Mouse (Mus musculus): ENCODE data around the gene Mfng.

The Mfng gene

GRCm38 (mm10) chr15:78787287-78787856, 14.1 kb upstream of the Mfng start:
- DNase-seq (ENCODE audit: low read depth): no peak

GRCm38 (mm10) chr15:78786411-78786818, 13.1 kb upstream of the Mfng start:
- DNase-seq (ENCODE audit: low read depth): no peak

- no peak for DNase-seq (ENCODE audit: low read depth)
Observed at GRCm38 (mm10) chr15:78785961-78786360, 12.7 kb upstream of the Mfng start.

DNA sequence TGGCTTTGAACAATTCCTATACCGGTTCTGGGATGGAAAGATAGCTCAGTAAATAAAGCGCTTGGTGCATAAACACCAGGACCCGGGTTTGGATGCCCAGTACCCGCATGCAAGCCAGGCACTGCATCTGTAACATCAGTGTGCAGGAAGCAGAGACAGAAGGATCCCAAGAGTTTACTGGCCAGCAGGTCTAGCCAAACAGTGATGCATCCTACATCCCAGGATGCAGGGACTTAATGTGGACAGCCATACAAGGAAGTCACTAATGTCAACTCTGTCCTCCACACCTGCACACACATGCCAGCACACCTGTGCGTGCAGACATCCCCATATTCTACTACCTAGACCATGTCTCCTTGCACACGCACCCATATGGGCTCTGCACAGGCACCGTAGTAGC, 12.0 kb upstream of the Mfng start:
- no peak for DNase-seq (ENCODE audit: low read depth)

DNA sequence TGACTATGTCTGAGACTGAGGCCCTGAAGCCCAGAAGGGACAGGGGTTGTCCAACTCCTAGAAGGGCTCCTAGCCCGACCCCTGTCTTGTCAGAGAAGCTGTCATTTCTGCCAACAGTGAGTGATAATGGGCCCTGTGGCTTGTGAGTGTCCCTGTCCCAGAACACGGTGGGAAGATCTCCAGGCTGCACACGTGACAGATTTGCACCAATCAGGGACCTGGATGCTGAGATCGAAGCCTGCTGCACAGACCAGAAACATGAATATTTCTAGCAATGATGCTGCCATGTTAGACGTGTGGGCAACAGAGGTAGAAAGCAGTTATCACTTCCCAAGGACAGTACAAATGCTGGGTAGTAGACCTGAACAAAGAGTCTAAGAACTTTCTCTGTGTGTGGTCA, 11.2 kb upstream of the Mfng start:
- no peak for DNase-seq (ENCODE audit: low read depth)

- no peak for DNase-seq (ENCODE audit: low read depth)
Observed at GRCm38 (mm10) chr15:78782348-78783103, 9.3 kb upstream of the Mfng start.

DNA sequence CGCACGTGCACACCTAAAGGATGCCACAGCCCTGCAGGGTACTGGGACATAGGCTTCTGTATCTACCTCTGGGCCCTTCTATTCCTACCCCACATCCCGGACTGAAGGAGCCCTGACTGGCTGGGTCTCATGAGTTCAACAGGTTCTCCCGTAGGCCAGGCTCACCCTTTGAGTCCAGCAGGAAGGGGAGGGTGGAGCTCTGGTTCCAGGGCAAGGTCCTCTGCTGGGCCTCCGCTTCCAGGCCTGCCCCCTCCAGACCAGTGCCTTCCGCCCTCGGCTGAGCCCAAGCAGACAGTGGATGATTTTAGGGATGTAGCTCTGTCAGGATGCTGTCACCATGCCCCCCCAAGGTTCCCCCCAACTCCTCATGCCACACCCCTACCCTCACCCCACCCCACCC, 7.6 kb upstream of the Mfng start:
- DNase-seq (ENCODE audit: low read depth): no peak

DNA sequence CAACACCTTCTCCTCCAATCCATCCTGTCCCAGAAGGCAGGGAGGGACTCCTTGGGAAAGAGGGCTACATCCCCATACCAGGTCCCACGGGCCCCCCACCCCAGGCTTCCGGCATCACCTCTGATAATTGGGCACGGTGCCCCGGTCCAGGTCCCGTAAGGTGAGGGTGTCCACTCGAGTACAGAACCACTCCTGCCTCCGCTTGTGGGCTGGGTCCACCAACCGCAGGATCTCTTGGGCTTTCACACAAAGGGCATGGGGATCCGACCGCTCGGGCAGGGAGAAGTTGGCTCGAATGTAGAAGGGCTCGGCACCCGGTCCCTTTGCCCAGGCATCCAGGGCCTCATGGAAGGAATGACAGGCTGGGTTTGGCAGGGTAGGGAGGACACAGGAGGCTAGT, 7.1 kb upstream of the Mfng start:
- DNase-seq (ENCODE audit: low read depth): no peak

- no peak for DNase-seq (ENCODE audit: low read depth)
Observed at GRCm38 (mm10) chr15:78779690-78780089, 6.4 kb upstream of the Mfng start.

DNA sequence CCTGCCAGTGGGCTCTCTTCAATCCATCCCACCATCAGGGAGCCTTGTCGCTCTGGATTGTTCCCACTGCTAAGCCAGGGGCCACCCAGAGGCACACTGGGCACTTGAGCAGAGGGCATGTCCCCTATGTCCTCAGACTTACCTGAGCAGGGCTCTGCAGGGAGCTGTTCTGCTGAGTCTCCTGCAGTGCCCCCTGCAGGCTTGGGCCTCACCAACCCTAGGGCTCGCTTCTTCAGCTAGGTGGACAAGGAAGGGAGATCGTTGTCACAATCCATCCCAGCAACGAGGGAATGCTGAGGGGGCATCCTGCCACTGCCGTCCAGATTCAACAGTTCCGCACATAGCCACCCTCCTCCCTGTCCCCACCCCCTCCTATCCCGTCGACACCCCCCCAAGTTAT, 6.0 kb upstream of the Mfng start:
- DNase-seq (ENCODE audit: low read depth): peak; percentile 29

DNA sequence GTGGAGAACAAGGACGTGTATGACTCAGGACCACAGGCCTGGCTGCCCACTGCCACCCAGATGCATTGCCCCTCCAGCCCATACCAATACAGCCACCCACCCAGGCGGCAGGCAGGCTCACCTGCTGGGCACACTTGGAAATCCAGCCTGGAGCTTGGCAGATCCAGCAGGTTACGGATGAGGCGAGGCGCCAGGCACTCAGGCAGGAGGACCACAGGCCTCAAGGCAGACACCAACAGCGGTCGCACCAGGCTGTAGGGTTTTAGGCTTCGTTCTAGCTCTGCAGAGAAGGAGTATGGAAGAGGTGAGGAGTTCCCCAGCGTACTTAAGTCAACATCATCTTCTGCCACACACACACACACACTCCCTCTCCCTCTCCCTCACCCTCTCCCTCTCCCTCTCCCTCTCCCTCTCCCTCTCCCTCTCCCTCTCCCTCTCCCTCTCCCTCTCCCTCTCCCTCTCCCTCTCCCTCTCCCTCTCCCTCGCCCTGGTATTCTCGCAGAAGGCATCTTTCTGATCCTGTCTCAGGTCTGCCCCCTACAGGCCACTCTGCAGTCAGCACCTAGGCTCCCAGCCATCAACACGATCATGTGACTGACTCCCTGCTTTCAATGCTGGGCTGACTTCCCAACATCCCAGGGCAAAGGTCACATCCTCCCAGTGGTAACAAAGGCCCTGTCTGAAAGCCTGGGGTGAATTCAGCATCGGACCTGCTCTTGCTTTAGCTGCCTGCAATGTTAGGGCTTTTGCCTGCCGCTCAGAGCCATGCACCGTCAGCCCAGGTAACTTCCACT, 5.0 kb upstream of the Mfng start:
- DNase-seq (ENCODE audit: low read depth): peak; percentile 77

- DNase-seq (ENCODE audit: low read depth): peak; percentile 59
Observed at GRCm38 (mm10) chr15:78772856-78773255, 419 bp downstream of the Mfng start.

GRCm38 (mm10) chr15:78772368-78772763, 909 bp downstream of the Mfng start:
- peak; percentile 94 for DNase-seq (ENCODE audit: low read depth)

- peak; percentile 97 for DNase-seq (ENCODE audit: low read depth)
Observed at GRCm38 (mm10) chr15:78771531-78772367, 1.5 kb downstream of the Mfng start.

DNA sequence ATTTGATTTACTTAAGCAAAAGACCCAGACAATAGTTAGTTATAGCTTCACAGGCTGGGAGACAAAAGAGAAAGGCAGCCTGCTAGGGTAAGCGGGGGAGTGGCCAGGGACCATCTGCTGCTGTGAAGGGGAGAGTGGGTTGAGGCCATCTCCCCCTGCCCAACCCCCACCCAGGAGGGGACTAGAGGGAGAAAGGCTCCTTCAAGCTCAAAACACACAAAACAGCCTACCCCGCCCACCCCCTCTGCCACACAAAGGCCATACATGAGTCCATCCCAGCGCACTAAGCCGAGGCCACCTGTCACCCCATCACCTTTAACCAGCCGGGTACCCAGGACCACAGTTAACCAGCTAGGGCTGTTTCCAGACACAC, 2.3 kb downstream of the Mfng start:
- no peak for DNase-seq (ENCODE audit: low read depth)

- DNase-seq (ENCODE audit: low read depth): no peak
Observed at GRCm38 (mm10) chr15:78770234-78770982, 2.9 kb downstream of the Mfng start.

DNA sequence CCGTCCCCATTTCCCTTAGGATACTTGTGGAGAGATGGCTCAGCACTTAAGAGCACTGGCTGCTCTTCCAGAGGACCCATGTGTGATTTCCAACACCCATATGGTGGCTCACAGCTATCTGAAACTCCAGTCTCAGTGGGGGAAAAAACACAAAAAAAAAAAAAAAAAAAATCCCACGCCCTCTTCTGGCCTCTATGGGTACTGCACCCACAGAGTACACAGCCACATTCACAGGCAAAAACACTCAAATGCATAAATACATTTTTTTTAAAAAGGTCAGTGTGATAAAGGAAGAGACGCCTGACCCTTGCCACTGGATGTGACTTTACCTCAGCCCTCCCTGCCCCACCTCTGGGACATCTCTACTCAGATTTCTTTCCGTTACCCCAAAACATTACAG, 4.2 kb downstream of the Mfng start:
- no peak for DNase-seq (ENCODE audit: low read depth)

- no peak for DNase-seq (ENCODE audit: low read depth)
Observed at GRCm38 (mm10) chr15:78763704-78764103, 9.6 kb downstream of the Mfng start.

GRCm38 (mm10) chr15:78763210-78763609, 10.1 kb downstream of the Mfng start:
- no peak for DNase-seq (ENCODE audit: low read depth)

- DNase-seq (ENCODE audit: low read depth): no peak
Observed at GRCm38 (mm10) chr15:78761112-78761511, 12.2 kb downstream of the Mfng start.

DNA sequence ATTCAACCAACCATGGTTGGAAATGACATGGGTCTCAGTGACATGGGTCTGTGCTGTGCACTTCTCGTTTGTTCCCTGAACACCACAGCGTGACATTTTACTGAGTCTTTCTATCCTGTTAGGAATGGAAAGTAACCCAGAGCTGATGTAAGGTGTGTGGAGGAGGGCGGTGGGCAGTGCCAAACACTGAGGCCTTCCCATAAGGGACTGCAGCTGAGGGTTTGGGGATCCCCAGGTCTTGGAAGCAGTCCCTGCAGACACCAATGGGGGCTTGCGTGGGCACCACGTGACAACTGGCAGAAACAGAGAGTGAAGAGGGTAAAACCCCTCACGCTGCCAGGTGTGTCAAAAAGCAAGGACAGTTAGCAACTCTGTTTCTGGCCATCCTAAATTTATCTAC, 15.1 kb downstream of the Mfng start:
- DNase-seq (ENCODE audit: low read depth): no peak
